Mouse (Mus musculus): ENCODE data around the gene Uroc1. TPM values are rescaled to one million over a fixed set of nuclear protein-coding genes. Genes with fewer than 3 reads are reported as not detected.

The Uroc1 gene
- polyA plus RNA-seq, 1 experiment from 2014 or later, result 0.05 TPM

GRCm38 (mm10) chr6:90408632-90409031 is 75.5 kb downstream of the Uroc1 start:
- no peak overlapping the region for H3K4me3 ChIP-seq (ENCODE audit: low read length)
- peaks cover 2% of the 10 kb centered on the region; the same call in 1 of the 2 replicates for H3K36me3 ChIP-seq (ENCODE audit: control insufficient read depth, insufficient read depth, low read length)
- no peak overlapping the region for H3K9ac ChIP-seq (ENCODE audit: low read depth, low read length)
- H3K27ac ChIP-seq (ENCODE audit: low read depth, low read length), result no peak overlapping the region
- H3K27me3 ChIP-seq (ENCODE audit: control insufficient read depth, insufficient read depth, low read length), result no peaks in the 10 kb centered on the region
- no peaks in the 10 kb centered on the region for H3K4me1 ChIP-seq (ENCODE audit: control insufficient read depth, insufficient read depth, low read length)
- H3K4me2 ChIP-seq (replicated peaks; ENCODE audit: low read depth, low read length), result no peak overlapping the region
- ATAC-seq (ENCODE audit: low FRiP score, low TSS enrichment), result no peak
- H3K9me3 ChIP-seq (ENCODE audit: control insufficient read depth, low read length), result no peaks in the 10 kb centered on the region

GRCm38 (mm10) chr6:90410972-90411371 is 77.9 kb downstream of the Uroc1 start:
- Histone ChIP-seq H3K27me3 (ENCODE audit: control insufficient read depth, insufficient read depth, low read length) (no peaks in the 10 kb centered on the region), H3K4me3 (ENCODE audit: low read length) (no peak overlapping the region), H3K9me3 (ENCODE audit: control insufficient read depth, low read length) (no peaks in the 10 kb centered on the region), H3K36me3 (ENCODE audit: control insufficient read depth, insufficient read depth, low read length) (no peaks in the 10 kb centered on the region; the same call in 1 of the 2 replicates), H3K27ac (ENCODE audit: low read depth, low read length) (no peak overlapping the region), H3K9ac (ENCODE audit: low read depth, low read length) (no peak overlapping the region), H3K4me2 (replicated peaks; ENCODE audit: low read depth, low read length) (no peak overlapping the region), H3K4me1 (ENCODE audit: control insufficient read depth, insufficient read depth, low read length) (no peaks in the 10 kb centered on the region)
- 67% methylated on average over 1 of the region's 1 CpGs for WGBS
- ATAC-seq (ENCODE audit: low FRiP score, low TSS enrichment), result no peak

GRCm38 (mm10) chr6:90411926-90412325 is 78.8 kb downstream of the Uroc1 start:
- Histone ChIP-seq H3K4me2 (replicated peaks; ENCODE audit: low read depth, low read length) (no peak overlapping the region), H3K27me3 (ENCODE audit: control insufficient read depth, insufficient read depth, low read length) (no peaks in the 10 kb centered on the region), H3K9ac (ENCODE audit: low read depth, low read length) (no peak overlapping the region), H3K27ac (ENCODE audit: low read depth, low read length) (no peak overlapping the region), H3K4me1 (ENCODE audit: control insufficient read depth, insufficient read depth, low read length) (no peaks in the 10 kb centered on the region), H3K4me3 (ENCODE audit: low read length) (no peak overlapping the region), H3K9me3 (ENCODE audit: control insufficient read depth, low read length) (no peaks in the 10 kb centered on the region), H3K36me3 (ENCODE audit: control insufficient read depth, insufficient read depth, low read length) (no peaks in the 10 kb centered on the region)
- 58% methylated on average over 7 of the region's 7 CpGs for WGBS
- no peak for ATAC-seq (ENCODE audit: low FRiP score, low TSS enrichment)

Other genes starting within 250 kb of the Uroc1 start
- gene Vmn1r50, start 231.9 kb upstream of the Uroc1 start, polyA plus RNA-seq (2014; fragmentation: Nextera tagmentation; extraction: Ambion mirVana), result not detected in 2 replicates
- not detected in 2 replicates for gene Vmn1r51, start 210.7 kb upstream of the Uroc1 start, polyA plus RNA-seq (2014; fragmentation: Nextera tagmentation; extraction: Ambion mirVana)
- not detected in 2 replicates for gene Vmn1r52, start 158.5 kb upstream of the Uroc1 start, polyA plus RNA-seq (2014; fragmentation: Nextera tagmentation; extraction: Ambion mirVana)
- gene V1ra8, start 130.5 kb upstream of the Uroc1 start, polyA plus RNA-seq (2014; fragmentation: Nextera tagmentation; extraction: Ambion mirVana), result not detected in 2 replicates
- not detected in 2 replicates for gene Vmn1r53, start 108.8 kb upstream of the Uroc1 start, polyA plus RNA-seq (2014; fragmentation: Nextera tagmentation; extraction: Ambion mirVana)
- not detected in 2 replicates for gene Vmn1r54, start 87.0 kb upstream of the Uroc1 start, polyA plus RNA-seq (2014; fragmentation: Nextera tagmentation; extraction: Ambion mirVana)
- gene BC048671, start 32.1 kb upstream of the Uroc1 start, polyA plus RNA-seq (2014; fragmentation: Nextera tagmentation; extraction: Ambion mirVana), result not detected in 2 replicates
- gene Chst13, start 8.1 kb upstream of the Uroc1 start, polyA plus RNA-seq (2014; fragmentation: Nextera tagmentation; extraction: Ambion mirVana), result 4.1 and 4.8 TPM in 2 replicates
- gene Zxdc, start 36.2 kb downstream of the Uroc1 start, polyA plus RNA-seq (2014; fragmentation: Nextera tagmentation; extraction: Ambion mirVana), result 8.6 and 12.9 TPM in 2 replicates
- gene Cfap100, start 95.5 kb downstream of the Uroc1 start, polyA plus RNA-seq (2014; fragmentation: Nextera tagmentation; extraction: Ambion mirVana), result 0.53 and 0.91 TPM in 2 replicates
- 5.3 and 9.3 TPM in 2 replicates for gene Klf15, start 129.3 kb downstream of the Uroc1 start, polyA plus RNA-seq (2014; fragmentation: Nextera tagmentation; extraction: Ambion mirVana)
- 1.4 and 2.9 TPM in 2 replicates for gene Aldh1l1, start 153.1 kb downstream of the Uroc1 start, polyA plus RNA-seq (2014; fragmentation: Nextera tagmentation; extraction: Ambion mirVana)

Data from kidney, embryonic 14.5 days (tissue).